8 mouse cellular contexts compared by ENCODE assay signal in the genomic region with DNA sequence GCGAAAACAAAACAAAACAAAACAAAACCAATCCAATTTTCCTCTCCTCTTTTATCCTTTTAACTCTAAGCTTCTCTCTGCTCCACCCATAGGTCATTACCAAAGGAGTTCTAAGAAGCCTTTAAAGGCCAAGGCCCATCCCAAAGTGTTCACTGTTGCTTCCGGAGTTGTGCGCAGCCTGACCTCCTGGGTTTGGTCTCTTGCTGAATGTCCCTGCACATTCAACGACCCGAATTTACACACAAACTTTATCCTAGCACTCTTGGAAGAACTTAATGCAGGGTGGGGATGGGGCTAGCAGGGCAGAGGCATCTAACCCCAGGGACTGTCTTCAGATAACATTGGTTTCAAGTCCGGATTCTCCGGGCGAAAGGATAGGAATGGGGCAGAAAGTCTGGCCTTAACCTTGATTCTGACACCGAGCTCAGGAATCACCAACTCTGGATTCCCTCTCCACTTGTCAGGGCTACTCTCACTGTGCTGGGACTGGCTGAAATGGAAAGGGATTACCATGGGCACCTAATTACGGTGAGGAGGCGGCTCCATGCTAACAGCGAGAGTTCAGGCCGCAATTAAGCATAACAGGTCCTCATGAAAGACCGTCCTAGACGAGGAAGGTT. TPM values are rescaled to one million over a fixed set of nuclear protein-coding genes. Genes with fewer than 3 reads are reported as not detected.
DNase-seq lines count a peak whose midpoint lies in the region; ATAC-seq and TF ChIP-seq lines count a peak whose summit lies in the region.

No protein-coding gene starts in this region.

- H3K27me3 ChIP-seq in heart, embryonic 13.5 days (replicated peaks): peaks cover 17% of the 10 kb centered on the region; the same call in 1 of the 2 replicates
- H3K27me3 ChIP-seq in limb, embryonic 11.5 days (ENCODE audit: control insufficient read depth, insufficient read depth, low read length): no peaks in the 10 kb centered on the region
- H3K27me3 ChIP-seq in midbrain, postnatal 0 days (ENCODE audit: insufficient read depth, low read length): no peaks in the 10 kb centered on the region

- peak overlapping the region; percentile 85 for H3K4me2 ChIP-seq in heart, embryonic 13.5 days
- H3K4me2 ChIP-seq in limb, embryonic 11.5 days (ENCODE audit: low read depth, severe bottlenecking): peak overlapping the region; percentile 58
- H3K4me2 ChIP-seq in midbrain, postnatal 0 days (ENCODE audit: low read depth, low read length, poor library complexity, severe bottlenecking): peak overlapping the region; percentile 67

- peaks cover 25% of the 10 kb centered on the region for H3K36me3 ChIP-seq in heart, embryonic 13.5 days
- peaks cover 4% of the 10 kb centered on the region for H3K36me3 ChIP-seq in limb, embryonic 11.5 days (ENCODE audit: control insufficient read depth, insufficient read depth, low read length)
- peaks cover 9% of the 10 kb centered on the region; the same call in 1 of the 2 replicates for H3K36me3 ChIP-seq in midbrain, postnatal 0 days (ENCODE audit: insufficient read depth, low read length)

- H3K9ac ChIP-seq in heart, embryonic 13.5 days: peak overlapping the region; percentile 89
- peak overlapping the region; percentile 81 for H3K9ac ChIP-seq in limb, embryonic 11.5 days (ENCODE audit: low read length)
- H3K9ac ChIP-seq in midbrain, postnatal 0 days (replicated peaks; ENCODE audit: low read length, poor library complexity, severe bottlenecking): peak overlapping the region; percentile 59

- DNase-seq in gastrocnemius, adult 2 months: no peak
- DNase-seq in gastrocnemius, adult 8-10 months (ENCODE audit: low spot score in 2 of 2): no peak
- DNase-seq in adrenal gland, postnatal 14 days: peak; percentile 70
- DNase-seq in limb, embryonic 11.5 days (ENCODE audit: low spot score): peak; percentile 41
- no peak for DNase-seq in midbrain, postnatal 0 days (ENCODE audit: low spot score)
- no peak for DNase-seq in urinary bladder, adult 2 months (ENCODE audit: low spot score)
- no peak for DNase-seq in cerebellum, adult 11 months

- WGBS in heart, embryonic 13.5 days: 17% methylated on average over 15 of the region's 15 CpGs
- whole genome bisulfite sequencing in limb, embryonic 11.5 days: 23% methylated on average over 15 of the region's 15 CpGs
- WGBS in midbrain, postnatal 0 days: 13% methylated on average over 15 of the region's 15 CpGs

- peak overlapping the region; percentile 77 for H3K4me3 ChIP-seq in gastrocnemius, adult 2 months
- H3K4me3 ChIP-seq in heart, embryonic 13.5 days: peak overlapping the region; percentile 81
- H3K4me3 ChIP-seq in limb, embryonic 11.5 days (ENCODE audit: low read depth, low read length): peak overlapping the region; percentile 90
- peak overlapping the region; percentile 82 for H3K4me3 ChIP-seq in midbrain, postnatal 0 days (ENCODE audit: low read depth, low read length)

- H3K27ac ChIP-seq in gastrocnemius, adult 2 months: peak overlapping the region; percentile 96
- H3K27ac ChIP-seq in heart, embryonic 13.5 days (replicated peaks): peak overlapping the region; percentile 98
- peak overlapping the region; percentile 91 for H3K27ac ChIP-seq in limb, embryonic 11.5 days (replicated peaks; ENCODE audit: low read depth, low read length)
- peak overlapping the region; percentile 89 for H3K27ac ChIP-seq in midbrain, postnatal 0 days (ENCODE audit: low read depth, low read length)

- ATAC-seq in heart, embryonic 13.5 days (ENCODE audit: extremely low read depth, insufficient number of reproducible peaks, low FRiP score, low TSS enrichment): no peak
- ATAC-seq in limb, embryonic 11.5 days (ENCODE audit: insufficient number of reproducible peaks, low FRiP score, low TSS enrichment, low read depth): no peak
- ATAC-seq in midbrain, postnatal 0 days (ENCODE audit: low FRiP score): peak; percentile 35; the same call in 1 of the 2 replicates

- intact Hi-C loops in gastrocnemius, adult 2 months (cut with DNase I): loop anchor here (2.0 to 5.0 kb wide), 3 partner anchors 37 to 439 kb away; partner anchors contain the start of gene Timm44

- TF ChIP-seq CTCF in gastrocnemius, adult 2 months (IDR thresholded peaks at IDR 0.05): no peak
- TF ChIP-seq CTCF in midbrain, postnatal 0 days (IDR thresholded peaks at IDR 0.05): no peak

- no peaks in the 10 kb centered on the region for H3K9me3 ChIP-seq in heart, embryonic 13.5 days
- H3K9me3 ChIP-seq in limb, embryonic 11.5 days (ENCODE audit: control insufficient read depth, low read length): no peaks in the 10 kb centered on the region; the same call in 1 of the 2 replicates
- H3K9me3 ChIP-seq in midbrain, postnatal 0 days (ENCODE audit: low read length): no peaks in the 10 kb centered on the region

- H3K4me1 ChIP-seq in heart, embryonic 13.5 days: peaks cover 38% of the 10 kb centered on the region
- H3K4me1 ChIP-seq in limb, embryonic 11.5 days (ENCODE audit: control insufficient read depth, insufficient read depth, low read length): peaks cover 12% of the 10 kb centered on the region
- peaks cover 8% of the 10 kb centered on the region for H3K4me1 ChIP-seq in midbrain, postnatal 0 days (ENCODE audit: insufficient read depth, low read length)

RNA-seq across cellular contexts. Expression of gene Map2k7, which starts 0.6 kb away (rescaled TPM):
- 10 to 100 TPM; 86.2 to 96.6 TPM for total RNA-seq in gastrocnemius, adult 2 months (2021)
- 10 to 100 TPM; 73.5 to 86.8 (median 77.5) TPM for total RNA-seq in gastrocnemius, adult 8-10 months (2022)
- 75.9 and 86.0 TPM in 2 replicates for total RNA-seq in adrenal gland, postnatal 14 days (2021)
- 18.8 and 22.8 TPM in 2 replicates for polyA plus RNA-seq in heart, embryonic 13.5 days (2015; fragmentation: Nextera tagmentation; extraction: Ambion mirVana)
- polyA plus RNA-seq in limb, embryonic 11.5 days (2014; fragmentation: Nextera tagmentation; extraction: Ambion mirVana): 19.0 and 19.5 TPM in 2 replicates
- total RNA-seq in midbrain, postnatal 0 days (2014; rRNA removed): 32.8 and 42.3 TPM in 2 replicates
- polyA plus RNA-seq in midbrain, postnatal 0 days (2015; fragmentation: Nextera tagmentation; extraction: Ambion mirVana): 29.3 and 29.4 TPM in 2 replicates
- polyA plus RNA-seq in urinary bladder, adult 2 months (2012; rRNA removed): 39.9 and 50.3 TPM in 2 replicates

RNA-seq across cellular contexts. Expression of gene Gm49320, which starts 0.7 kb away (rescaled TPM):
- not detected for total RNA-seq in gastrocnemius, adult 2 months (2021)
- total RNA-seq in gastrocnemius, adult 8-10 months (2022): not detected
- total RNA-seq in adrenal gland, postnatal 14 days (2021): not detected in 2 replicates
- polyA plus RNA-seq in heart, embryonic 13.5 days (2015; fragmentation: Nextera tagmentation; extraction: Ambion mirVana): 0.52 TPM in 1 of 2 replicates, not detected in the other
- polyA plus RNA-seq in limb, embryonic 11.5 days (2014; fragmentation: Nextera tagmentation; extraction: Ambion mirVana): 0.68 and 1.0 TPM in 2 replicates
- 0.11 and 0.61 TPM in 2 replicates for total RNA-seq in midbrain, postnatal 0 days (2014; rRNA removed)
- polyA plus RNA-seq in midbrain, postnatal 0 days (2015; fragmentation: Nextera tagmentation; extraction: Ambion mirVana): 0.45 and 0.85 TPM in 2 replicates
- 4.3 and 5.9 TPM in 2 replicates for polyA plus RNA-seq in urinary bladder, adult 2 months (2012; rRNA removed)

RNA-seq across cellular contexts. Expression of gene Tgfbr3l, which starts 10.1 kb away (rescaled TPM):
- 1 to 10 TPM; 1.9 to 3.3 TPM for total RNA-seq in gastrocnemius, adult 2 months (2021)
- 1 to 10 TPM in 3 of 4 experiments, under 1 TPM in 1; 0.82 to 3.6 (median 1.7) TPM for total RNA-seq in gastrocnemius, adult 8-10 months (2022)
- 12.2 and 12.4 TPM in 2 replicates for total RNA-seq in adrenal gland, postnatal 14 days (2021)
- polyA plus RNA-seq in heart, embryonic 13.5 days (2015; fragmentation: Nextera tagmentation; extraction: Ambion mirVana): 2.2 and 2.5 TPM in 2 replicates
- polyA plus RNA-seq in limb, embryonic 11.5 days (2014; fragmentation: Nextera tagmentation; extraction: Ambion mirVana): 1.5 and 3.0 TPM in 2 replicates
- total RNA-seq in midbrain, postnatal 0 days (2014; rRNA removed): 8.2 and 15.3 TPM in 2 replicates
- polyA plus RNA-seq in midbrain, postnatal 0 days (2015; fragmentation: Nextera tagmentation; extraction: Ambion mirVana): 3.5 and 5.1 TPM in 2 replicates
- 31.6 and 33.6 TPM in 2 replicates for polyA plus RNA-seq in urinary bladder, adult 2 months (2012; rRNA removed)

RNA-seq across cellular contexts. Expression of gene Lrrc8e, which starts 11.3 kb away (rescaled TPM):
- not detected for total RNA-seq in gastrocnemius, adult 2 months (2021)
- total RNA-seq in gastrocnemius, adult 8-10 months (2022): under 1 TPM in 1 of 4 experiments, not detected in 3; 0.08 TPM
- total RNA-seq in adrenal gland, postnatal 14 days (2021): 12.7 and 16.6 TPM in 2 replicates
- 0.06 TPM in 1 of 2 replicates, not detected in the other for polyA plus RNA-seq in heart, embryonic 13.5 days (2015; fragmentation: Nextera tagmentation; extraction: Ambion mirVana)
- polyA plus RNA-seq in limb, embryonic 11.5 days (2014; fragmentation: Nextera tagmentation; extraction: Ambion mirVana): 0.09 and 0.13 TPM in 2 replicates
- not detected in 2 replicates for total RNA-seq in midbrain, postnatal 0 days (2014; rRNA removed)
- polyA plus RNA-seq in midbrain, postnatal 0 days (2015; fragmentation: Nextera tagmentation; extraction: Ambion mirVana): 0.12 TPM in 1 of 2 replicates, not detected in the other
- 15.4 and 15.9 TPM in 2 replicates for polyA plus RNA-seq in urinary bladder, adult 2 months (2012; rRNA removed)

RNA-seq across cellular contexts. Expression of gene Snapc2, which starts 15.0 kb away (rescaled TPM):
- total RNA-seq in gastrocnemius, adult 2 months (2021): 10 to 100 TPM in 1 of 2 experiments, 1 to 10 TPM in 1; 9.8 to 13.0 TPM
- total RNA-seq in gastrocnemius, adult 8-10 months (2022): 10 to 100 TPM; 10.5 to 11.7 (median 11.5) TPM
- total RNA-seq in adrenal gland, postnatal 14 days (2021): 21.0 and 24.3 TPM in 2 replicates
- 39.5 and 42.8 TPM in 2 replicates for polyA plus RNA-seq in heart, embryonic 13.5 days (2015; fragmentation: Nextera tagmentation; extraction: Ambion mirVana)
- polyA plus RNA-seq in limb, embryonic 11.5 days (2014; fragmentation: Nextera tagmentation; extraction: Ambion mirVana): 63.4 and 73.5 TPM in 2 replicates
- 60.4 and 74.3 TPM in 2 replicates for total RNA-seq in midbrain, postnatal 0 days (2014; rRNA removed)
- 64.8 and 68.1 TPM in 2 replicates for polyA plus RNA-seq in midbrain, postnatal 0 days (2015; fragmentation: Nextera tagmentation; extraction: Ambion mirVana)
- 50.9 and 56.7 TPM in 2 replicates for polyA plus RNA-seq in urinary bladder, adult 2 months (2012; rRNA removed)

Comparison
In these comparisons a context has a peak if more than half of its experiments do, and no peak if none do; other contexts are left out.
1. DNase-seq: peak in adrenal gland, postnatal 14 days (single experiment) and limb, embryonic 11.5 days (single experiment); none in gastrocnemius, adult 2 months (single experiment), gastrocnemius, adult 8-10 months (0 of 2), midbrain, postnatal 0 days (single experiment), urinary bladder, adult 2 months (single experiment) and cerebellum, adult 11 months (single experiment).
2. Peak in every context shown above with its lines, with median percentiles within 50 percentile points of each other: H3K27ac ChIP-seq, H3K4me3 ChIP-seq, H3K4me2 ChIP-seq and H3K9ac ChIP-seq.